Mouse (Mus musculus): ENCODE measurements at regions not wholly inside any gene's neighbourhood (a gene's known extent, or its start where the extent isn't known, plus 50 kb on each side); places are given as distances from the start of the nearest gene placed in this dataset.
A peak's percentile ranks its signal among the peaks of the same experiment; 100 is the strongest.

DNA sequence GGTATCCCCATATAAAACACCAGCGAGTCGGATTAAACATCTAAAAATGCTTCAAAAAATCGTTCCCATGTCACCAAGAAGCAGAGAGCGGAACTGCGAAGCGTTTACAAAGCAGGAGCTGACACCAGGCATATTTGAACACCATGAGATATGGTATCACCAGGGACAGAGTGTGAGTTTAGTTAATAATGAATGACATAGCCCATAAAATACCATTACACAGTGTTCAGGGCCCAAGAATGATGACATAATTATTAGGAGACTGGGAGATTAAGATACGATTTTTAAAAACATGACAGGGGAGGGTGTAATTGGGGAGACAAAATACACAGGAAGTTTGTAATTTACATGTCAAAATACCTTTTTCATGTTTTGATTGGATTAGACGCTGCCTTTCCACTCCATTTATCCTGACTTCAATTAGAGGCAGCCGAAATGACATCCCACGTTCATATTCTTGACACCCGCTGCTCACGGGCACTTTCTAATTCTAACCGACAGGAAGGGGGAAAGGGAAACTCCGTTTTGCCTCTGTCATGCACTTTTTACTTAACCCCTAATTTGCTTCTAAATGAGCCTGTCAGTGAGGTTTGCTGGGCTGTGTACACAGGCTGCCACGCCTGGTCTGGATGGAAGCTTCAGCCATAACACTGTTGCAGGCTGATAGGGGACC is 155.6 kb downstream of the Arrdc4 start:
- no peaks in the 10 kb centered on the region for H3K36me3 ChIP-seq (ENCODE audit: control insufficient read depth, insufficient read depth, low read length, poor library complexity, severe bottlenecking)
- H3K9ac ChIP-seq (ENCODE audit: low read depth, poor library complexity, severe bottlenecking) = no peak overlapping the region
- H3K4me1 ChIP-seq (ENCODE audit: control insufficient read depth, insufficient read depth, low read length) = no peaks in the 10 kb centered on the region
- H3K4me3 ChIP-seq (ENCODE audit: low read depth, low read length) = no peak overlapping the region
- no peak overlapping the region for H3K27ac ChIP-seq (ENCODE audit: insufficient read depth, low read length)
- TF ChIP-seq EP300 (IDR thresholded peaks at IDR 0.05; ENCODE audit: insufficient read depth, low read depth, low read length) (no peak), POLR2A (IDR thresholded peaks at IDR 0.05; ENCODE audit: insufficient read depth, low read length) (no peak), CTCF (IDR thresholded peaks at IDR 0.05; ENCODE audit: low read depth, low read length) (no peak)
- H3K9me3 ChIP-seq (replicated peaks; ENCODE audit: control insufficient read depth, insufficient read depth, low read length, poor library complexity, severe bottlenecking) = no peaks in the 10 kb centered on the region
- no peaks in the 10 kb centered on the region for H3K27me3 ChIP-seq (ENCODE audit: control insufficient read depth, insufficient read depth, low read length, poor library complexity, severe bottlenecking)

DNA sequence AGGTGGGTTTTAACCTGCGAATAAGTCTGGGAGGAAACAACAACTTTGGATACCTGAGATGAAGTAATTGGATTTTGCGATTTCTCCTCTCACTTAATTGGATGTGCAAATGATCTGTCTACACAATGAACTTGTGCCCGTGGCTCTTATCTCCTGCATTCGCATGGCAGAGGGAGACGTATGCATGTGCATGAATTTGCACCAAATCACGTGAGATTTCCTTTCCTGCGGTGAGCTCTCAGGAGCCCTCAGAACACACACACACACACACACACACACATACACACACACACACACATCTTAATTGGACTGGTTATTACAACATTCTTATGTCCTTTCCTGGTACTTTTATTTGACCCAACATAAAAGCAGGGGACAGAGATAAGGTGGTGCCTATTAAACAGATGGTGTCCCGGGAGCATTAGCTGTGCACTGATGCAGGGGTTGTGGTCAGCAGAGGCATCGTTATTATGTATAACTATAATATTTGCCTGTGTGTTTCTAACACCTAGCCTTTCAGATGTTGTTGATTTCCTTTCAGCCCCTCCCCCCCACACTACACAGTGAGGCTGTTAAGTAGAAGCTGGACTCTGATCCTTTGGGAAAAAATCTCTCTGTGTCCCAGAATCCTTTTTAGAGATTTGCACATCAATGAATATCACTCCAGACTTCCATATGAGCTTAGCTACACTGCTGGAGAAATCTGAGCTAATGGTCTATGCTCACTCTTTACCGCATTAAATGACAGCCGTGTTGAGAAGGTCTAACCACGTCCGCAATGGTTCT is 166.3 kb downstream of the Arrdc4 start:
- H3K36me3 ChIP-seq (ENCODE audit: control insufficient read depth, insufficient read depth, low read length, poor library complexity, severe bottlenecking) = no peaks in the 10 kb centered on the region
- no peak for TF ChIP-seq CTCF (IDR thresholded peaks at IDR 0.05; ENCODE audit: low read depth, low read length)
- no peak for TF ChIP-seq EP300 (IDR thresholded peaks at IDR 0.05; ENCODE audit: insufficient read depth, low read depth, low read length)
- no peak for TF ChIP-seq POLR2A (IDR thresholded peaks at IDR 0.05; ENCODE audit: insufficient read depth, low read length)
- no peaks in the 10 kb centered on the region; the same call in none of the 2 replicates for H3K27me3 ChIP-seq (ENCODE audit: control insufficient read depth, insufficient read depth, low read length, poor library complexity, severe bottlenecking)
- no peaks in the 10 kb centered on the region for H3K9me3 ChIP-seq (replicated peaks; ENCODE audit: control insufficient read depth, insufficient read depth, low read length, poor library complexity, severe bottlenecking)
- H3K4me1 ChIP-seq (ENCODE audit: control insufficient read depth, insufficient read depth, low read length) = no peaks in the 10 kb centered on the region
- H3K27ac ChIP-seq (ENCODE audit: insufficient read depth, low read length) = no peak overlapping the region
- no peak overlapping the region for H3K4me3 ChIP-seq (ENCODE audit: low read depth, low read length)
- H3K9ac ChIP-seq (ENCODE audit: low read depth, poor library complexity, severe bottlenecking) = no peak overlapping the region

GRCm38 (mm10) chr7:68580650-68581049 is 168.4 kb downstream of the Arrdc4 start:
- no peaks in the 10 kb centered on the region for H3K4me1 ChIP-seq (ENCODE audit: control insufficient read depth, insufficient read depth, low read length)
- H3K4me3 ChIP-seq (ENCODE audit: low read depth, low read length) = no peak overlapping the region
- H3K36me3 ChIP-seq (ENCODE audit: control insufficient read depth, insufficient read depth, low read length, poor library complexity, severe bottlenecking) = no peaks in the 10 kb centered on the region
- TF ChIP-seq CTCF (IDR thresholded peaks at IDR 0.05; ENCODE audit: low read depth, low read length) (peak; percentile 49), POLR2A (IDR thresholded peaks at IDR 0.05; ENCODE audit: insufficient read depth, low read length) (no peak)
- H3K9me3 ChIP-seq (replicated peaks; ENCODE audit: control insufficient read depth, insufficient read depth, low read length, poor library complexity, severe bottlenecking) = no peaks in the 10 kb centered on the region
- no peak overlapping the region for H3K9ac ChIP-seq (ENCODE audit: low read depth, poor library complexity, severe bottlenecking)
- no peak overlapping the region for H3K27ac ChIP-seq (ENCODE audit: insufficient read depth, low read length)
- H3K27me3 ChIP-seq (ENCODE audit: control insufficient read depth, insufficient read depth, low read length, poor library complexity, severe bottlenecking) = no peaks in the 10 kb centered on the region; the same call in none of the 2 replicates

DNA sequence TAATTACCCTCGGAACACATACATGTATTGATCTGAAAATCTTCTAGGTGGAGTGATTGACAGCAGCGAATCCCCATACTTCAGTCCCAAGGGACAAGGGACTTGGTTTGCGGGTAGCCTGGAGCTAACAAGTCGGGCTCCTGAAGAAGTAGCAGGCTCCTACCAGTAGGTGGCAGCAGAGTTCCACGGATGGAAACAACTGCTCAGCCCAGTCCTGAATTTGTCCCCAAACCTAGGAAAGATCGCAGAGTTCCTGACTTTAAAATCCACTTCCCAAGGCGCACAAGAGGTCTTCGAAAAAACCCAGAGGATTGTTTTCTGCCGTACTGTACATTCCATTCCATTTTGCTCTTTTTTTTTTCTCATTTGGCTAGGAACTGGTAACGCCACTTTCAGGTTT is 169.4 kb downstream of the Arrdc4 start:
- TF ChIP-seq CTCF (IDR thresholded peaks at IDR 0.05; ENCODE audit: low read depth, low read length) (peak; percentile 84), POLR2A (IDR thresholded peaks at IDR 0.05; ENCODE audit: insufficient read depth, low read length) (no peak), EP300 (IDR thresholded peaks at IDR 0.05; ENCODE audit: insufficient read depth, low read depth, low read length) (no peak)
- H3K27me3 ChIP-seq (ENCODE audit: control insufficient read depth, insufficient read depth, low read length, poor library complexity, severe bottlenecking) = no peaks in the 10 kb centered on the region; the same call in none of the 2 replicates
- no peaks in the 10 kb centered on the region for H3K36me3 ChIP-seq (ENCODE audit: control insufficient read depth, insufficient read depth, low read length, poor library complexity, severe bottlenecking)
- no peak overlapping the region for H3K4me3 ChIP-seq (ENCODE audit: low read depth, low read length)
- H3K9me3 ChIP-seq (replicated peaks; ENCODE audit: control insufficient read depth, insufficient read depth, low read length, poor library complexity, severe bottlenecking) = no peaks in the 10 kb centered on the region
- no peak overlapping the region for H3K9ac ChIP-seq (ENCODE audit: low read depth, poor library complexity, severe bottlenecking)
- H3K4me1 ChIP-seq (ENCODE audit: control insufficient read depth, insufficient read depth, low read length) = no peaks in the 10 kb centered on the region
- H3K27ac ChIP-seq (ENCODE audit: insufficient read depth, low read length) = no peak overlapping the region

DNA sequence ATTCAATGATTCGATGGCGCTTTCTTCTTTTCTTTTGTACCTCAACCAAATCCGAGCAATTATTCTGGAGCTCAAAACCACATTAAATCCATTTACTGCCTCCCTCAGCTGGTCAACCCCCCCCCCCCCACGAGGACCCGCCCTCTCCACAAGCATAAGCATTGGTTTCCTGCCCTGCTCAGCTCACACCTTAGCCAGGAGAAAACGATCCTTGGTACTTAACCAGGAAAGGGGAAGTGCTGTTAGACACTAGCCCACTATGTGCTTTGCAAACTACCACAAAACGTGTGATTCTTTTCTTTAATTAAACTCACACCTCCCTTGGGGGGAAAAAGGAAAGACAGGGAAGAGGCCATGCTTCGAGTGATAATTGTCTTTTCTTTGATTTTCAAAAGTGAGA is 169.8 kb downstream of the Arrdc4 start:
- H3K36me3 ChIP-seq (ENCODE audit: control insufficient read depth, insufficient read depth, low read length, poor library complexity, severe bottlenecking) = no peaks in the 10 kb centered on the region
- no peaks in the 10 kb centered on the region; the same call in none of the 2 replicates for H3K27me3 ChIP-seq (ENCODE audit: control insufficient read depth, insufficient read depth, low read length, poor library complexity, severe bottlenecking)
- H3K4me1 ChIP-seq (ENCODE audit: control insufficient read depth, insufficient read depth, low read length) = no peaks in the 10 kb centered on the region
- H3K9ac ChIP-seq (ENCODE audit: low read depth, poor library complexity, severe bottlenecking) = no peak overlapping the region
- TF ChIP-seq EP300 (IDR thresholded peaks at IDR 0.05; ENCODE audit: insufficient read depth, low read depth, low read length) (no peak), CTCF (IDR thresholded peaks at IDR 0.05; ENCODE audit: low read depth, low read length) (no peak), POLR2A (IDR thresholded peaks at IDR 0.05; ENCODE audit: insufficient read depth, low read length) (no peak)
- no peak overlapping the region for H3K4me3 ChIP-seq (ENCODE audit: low read depth, low read length)
- no peak overlapping the region for H3K27ac ChIP-seq (ENCODE audit: insufficient read depth, low read length)
- H3K9me3 ChIP-seq (replicated peaks; ENCODE audit: control insufficient read depth, insufficient read depth, low read length, poor library complexity, severe bottlenecking) = no peaks in the 10 kb centered on the region

- Histone ChIP-seq H3K4me1 (ENCODE audit: control insufficient read depth, insufficient read depth, low read length) (peaks cover 2% of the 10 kb centered on the region), H3K4me3 (ENCODE audit: low read depth, low read length) (no peak overlapping the region), H3K9ac (ENCODE audit: low read depth, poor library complexity, severe bottlenecking) (no peak overlapping the region), H3K36me3 (ENCODE audit: control insufficient read depth, insufficient read depth, low read length, poor library complexity, severe bottlenecking) (no peaks in the 10 kb centered on the region), H3K27me3 (ENCODE audit: control insufficient read depth, insufficient read depth, low read length, poor library complexity, severe bottlenecking) (no peaks in the 10 kb centered on the region; the same call in 1 of the 2 replicates), H3K9me3 (replicated peaks; ENCODE audit: control insufficient read depth, insufficient read depth, low read length, poor library complexity, severe bottlenecking) (no peaks in the 10 kb centered on the region), H3K27ac (ENCODE audit: insufficient read depth, low read length) (no peak overlapping the region)
- TF ChIP-seq POLR2A (IDR thresholded peaks at IDR 0.05; ENCODE audit: insufficient read depth, low read length) (no peak), CTCF (IDR thresholded peaks at IDR 0.05; ENCODE audit: low read depth, low read length) (no peak), EP300 (IDR thresholded peaks at IDR 0.05; ENCODE audit: insufficient read depth, low read depth, low read length) (no peak)
Observed at GRCm38 (mm10) chr7:68571315-68571714, 177.7 kb downstream of the Arrdc4 start.

Data from ES-Bruce4 (cell line).